ENCODE assay signal across 16 mouse cellular contexts in genomic region chr2:166521461-166521860, GRCm38 (mm10).
A peak's percentile ranks its signal among the peaks of the same experiment; 100 is the strongest.
DNase-seq lines count a peak whose midpoint lies in the region; ATAC-seq and TF ChIP-seq lines count a peak whose summit lies in the region.
"Had no signal": no experiment of that assay in that cellular context is flagged by ENCODE, and none has a peak within 500 bp of the region (broad histone marks: within the 10 kb centered on the region; RNA-seq: fewer than 3 reads in every experiment).

No protein-coding gene starts in this region.

- intact Hi-C loops in heart, postnatal 10 days (cut with DNase I), result loop anchor here (5.0 kb wide), 1 partner anchor 94 kb away; no protein-coding TSS in a partner anchor

- H3K36me3 ChIP-seq in heart, embryonic 11.5 days (ENCODE audit: control insufficient read depth, insufficient read depth, low read length), result no peaks in the 10 kb centered on the region
- no peaks in the 10 kb centered on the region for H3K36me3 ChIP-seq in hindbrain, postnatal 0 days (ENCODE audit: insufficient read depth, low read length)
- H3K36me3 ChIP-seq in hindbrain, embryonic 10.5 days, result no peaks in the 10 kb centered on the region
- no peaks in the 10 kb centered on the region for H3K36me3 ChIP-seq in heart, embryonic 16.5 days (ENCODE audit: control insufficient read depth, insufficient read depth)
- no peaks in the 10 kb centered on the region for H3K36me3 ChIP-seq in midbrain, embryonic 16.5 days (ENCODE audit: control insufficient read depth, insufficient read depth, low read length)
- H3K36me3 ChIP-seq: embryonic facial prominence, embryonic 13.5 days; G1E; kidney, embryonic 15.5 days had no signal

- peaks cover 26% of the 10 kb centered on the region for H3K4me1 ChIP-seq in heart, embryonic 11.5 days (ENCODE audit: control insufficient read depth, insufficient read depth, low read length)
- H3K4me1 ChIP-seq in hindbrain, postnatal 0 days (ENCODE audit: insufficient read depth, low read length), result peaks cover 9% of the 10 kb centered on the region
- peaks cover 50% of the 10 kb centered on the region for H3K4me1 ChIP-seq in hindbrain, embryonic 10.5 days (replicated peaks)
- H3K4me1 ChIP-seq in heart, embryonic 16.5 days (ENCODE audit: control insufficient read depth, insufficient read depth, low read length), result peaks cover 22% of the 10 kb centered on the region
- peaks cover 24% of the 10 kb centered on the region for H3K4me1 ChIP-seq in midbrain, embryonic 16.5 days (ENCODE audit: control insufficient read depth, insufficient read depth, low read length)

- H3K27me3 ChIP-seq in heart, embryonic 11.5 days (ENCODE audit: control insufficient read depth, insufficient read depth, low read length), result no peaks in the 10 kb centered on the region
- H3K27me3 ChIP-seq in hindbrain, postnatal 0 days (ENCODE audit: insufficient read depth, low read length), result peaks cover 5% of the 10 kb centered on the region; the same call in 1 of the 2 replicates
- H3K27me3 ChIP-seq in hindbrain, embryonic 10.5 days (ENCODE audit: insufficient read depth, poor library complexity, severe bottlenecking), result peaks cover 58% of the 10 kb centered on the region
- H3K27me3 ChIP-seq in heart, embryonic 16.5 days (ENCODE audit: control insufficient read depth, insufficient read depth, low read length), result no peaks in the 10 kb centered on the region
- H3K27me3 ChIP-seq in midbrain, embryonic 16.5 days (ENCODE audit: control insufficient read depth, insufficient read depth, low read depth, low read length), result no peaks in the 10 kb centered on the region
- H3K27me3 ChIP-seq: embryonic facial prominence, embryonic 13.5 days; kidney, embryonic 15.5 days had no signal

- no peaks in the 10 kb centered on the region for H3K9me3 ChIP-seq in heart, embryonic 11.5 days (replicated peaks; ENCODE audit: control insufficient read depth, low read length)
- no peaks in the 10 kb centered on the region for H3K9me3 ChIP-seq in hindbrain, postnatal 0 days (ENCODE audit: low read length)
- no peaks in the 10 kb centered on the region for H3K9me3 ChIP-seq in hindbrain, embryonic 10.5 days
- H3K9me3 ChIP-seq in heart, embryonic 16.5 days (replicated peaks; ENCODE audit: control insufficient read depth, low read length), result no peaks in the 10 kb centered on the region
- H3K9me3 ChIP-seq in midbrain, embryonic 16.5 days (replicated peaks; ENCODE audit: control insufficient read depth, low read length, poor library complexity, severe bottlenecking), result no peaks in the 10 kb centered on the region
- H3K9me3 ChIP-seq: embryonic facial prominence, embryonic 13.5 days; kidney, embryonic 15.5 days had no signal

- H3K4me3 ChIP-seq in heart, embryonic 11.5 days (ENCODE audit: low read depth, low read length), result no peak overlapping the region
- H3K4me3 ChIP-seq in hindbrain, postnatal 0 days (ENCODE audit: low read length), result no peak overlapping the region
- H3K4me3 ChIP-seq in hindbrain, embryonic 10.5 days, result no peak overlapping the region
- H3K4me3 ChIP-seq in heart, embryonic 16.5 days (ENCODE audit: low read length), result no peak overlapping the region
- no peak overlapping the region for H3K4me3 ChIP-seq in midbrain, embryonic 16.5 days (ENCODE audit: low read depth, low read length)
- H3K4me3 ChIP-seq: embryonic facial prominence, embryonic 13.5 days; kidney, embryonic 15.5 days had no signal

- no peak for TF ChIP-seq CTCF in hindbrain, postnatal 0 days (IDR thresholded peaks at IDR 0.05; ENCODE audit: low read depth)

- DNase-seq in heart, postnatal 10 days, result no peak
- DNase-seq in hindbrain, postnatal 0 days (ENCODE audit: low spot score), result no peak
- DNase-seq in hindbrain, embryonic 10.5 days (ENCODE audit: low spot score), result no peak
- no peak for DNase-seq in liver
- DNase-seq: cerebellum, adult 9-10 months; gastrocnemius, postnatal 36 days; liver, postnatal 0 days; lung, postnatal 36 days; right cerebral cortex, postnatal 4 days; thymus, adult 2 months had no signal

- H3K9ac ChIP-seq in heart, embryonic 11.5 days (ENCODE audit: low read depth, low read length), result no peak overlapping the region
- no peak overlapping the region for H3K9ac ChIP-seq in hindbrain, postnatal 0 days (replicated peaks; ENCODE audit: low read length)
- H3K9ac ChIP-seq in heart, embryonic 16.5 days (ENCODE audit: low read length), result no peak overlapping the region
- H3K9ac ChIP-seq in midbrain, embryonic 16.5 days (ENCODE audit: low read depth, low read length), result no peak overlapping the region
- H3K9ac ChIP-seq: embryonic facial prominence, embryonic 13.5 days; kidney, embryonic 15.5 days; liver, postnatal 0 days had no signal

- H3K27ac ChIP-seq in heart, embryonic 11.5 days (ENCODE audit: low read depth, low read length), result peak overlapping the region; percentile 86
- H3K27ac ChIP-seq in hindbrain, postnatal 0 days, result peak overlapping the region; percentile 48; the same call in 1 of the 2 replicates
- H3K27ac ChIP-seq in hindbrain, embryonic 10.5 days, result no peak overlapping the region
- peak overlapping the region; percentile 92 for H3K27ac ChIP-seq in heart, embryonic 16.5 days (ENCODE audit: low read length)
- H3K27ac ChIP-seq in midbrain, embryonic 16.5 days (ENCODE audit: low read length), result peak overlapping the region; percentile 77
- H3K27ac ChIP-seq: embryonic facial prominence, embryonic 13.5 days had no signal

- 83% methylated on average over 5 of the region's 5 CpGs for WGBS in heart, embryonic 11.5 days (ENCODE audit: insufficient replicate concordance)
- 90% methylated on average over 5 of the region's 5 CpGs for WGBS in hindbrain, postnatal 0 days
- 94% methylated on average over 5 of the region's 5 CpGs for WGBS in hindbrain, embryonic 10.5 days
- WGBS in heart, embryonic 16.5 days, result 90% methylated on average over 5 of the region's 5 CpGs
- WGBS in midbrain, embryonic 16.5 days, result 95% methylated on average over 5 of the region's 5 CpGs

- no peak for ATAC-seq in heart, embryonic 11.5 days (replicated peaks; ENCODE audit: insufficient number of reproducible peaks, low FRiP score, low TSS enrichment)
- ATAC-seq in hindbrain, postnatal 0 days, result no peak
- no peak for ATAC-seq in heart, embryonic 16.5 days (replicated peaks; ENCODE audit: extremely low read depth, insufficient read depth, low FRiP score)
- ATAC-seq in midbrain, embryonic 16.5 days, result no peak
- ATAC-seq: liver, postnatal 0 days had no signal

- no peak overlapping the region for H3K4me2 ChIP-seq in heart, embryonic 11.5 days
- no peak overlapping the region for H3K4me2 ChIP-seq in hindbrain, postnatal 0 days (ENCODE audit: low read depth, low read length)
- H3K4me2 ChIP-seq in heart, embryonic 16.5 days (ENCODE audit: low read depth, low read length), result no peak overlapping the region; the same call in 1 of the 2 replicates
- no peak overlapping the region for H3K4me2 ChIP-seq in midbrain, embryonic 16.5 days (ENCODE audit: low read length)
- H3K4me2 ChIP-seq: embryonic facial prominence, embryonic 13.5 days; kidney, embryonic 15.5 days had no signal
